Mouse (Mus musculus): Measurements from ENCODE around the gene Prcd. TPM values are rescaled to one million over a fixed set of nuclear protein-coding genes. Genes with fewer than 3 reads are reported as not detected.
A peak's percentile ranks its signal among the peaks of the same experiment; 100 is the strongest.

Gene Prcd
- polyA plus RNA-seq, 1 experiment from 2014 or later: 1.7 TPM

- H3K4me1 ChIP-seq (ENCODE audit: control insufficient read depth, insufficient read depth, low read length): peaks cover 8% of the 10 kb centered on the region
- no peak overlapping the region for H3K4me2 ChIP-seq (ENCODE audit: low read depth, low read length)
- no peak overlapping the region for H3K4me3 ChIP-seq (ENCODE audit: low read length)
- H3K36me3 ChIP-seq (ENCODE audit: control insufficient read depth, insufficient read depth): no peaks in the 10 kb centered on the region
- ATAC-seq (replicated peaks; ENCODE audit: extremely low read depth, insufficient read depth, low FRiP score): no peak
- no peaks in the 10 kb centered on the region for H3K9me3 ChIP-seq (replicated peaks; ENCODE audit: control insufficient read depth, low read length)
- peaks cover 41% of the 10 kb centered on the region for H3K27me3 ChIP-seq (ENCODE audit: control insufficient read depth, insufficient read depth, low read length)
- no peak overlapping the region for H3K27ac ChIP-seq (ENCODE audit: low read length)
- WGBS: 78% methylated on average over 8 of the region's 8 CpGs
- no peak overlapping the region for H3K9ac ChIP-seq (ENCODE audit: low read length)
These were observed 2.0 kb upstream of the Prcd start for GRCm38 (mm10) chr11:116651339-116651738.

GRCm38 (mm10) chr11:116652330-116653098, 820 bp upstream of the Prcd start:
- Histone ChIP-seq H3K27ac (ENCODE audit: low read length) (no peak overlapping the region), H3K36me3 (ENCODE audit: control insufficient read depth, insufficient read depth) (no peaks in the 10 kb centered on the region), H3K9me3 (replicated peaks; ENCODE audit: control insufficient read depth, low read length) (no peaks in the 10 kb centered on the region), H3K4me1 (ENCODE audit: control insufficient read depth, insufficient read depth, low read length) (peaks cover 18% of the 10 kb centered on the region), H3K4me2 (ENCODE audit: low read depth, low read length) (peak overlapping the region; percentile 95), H3K4me3 (ENCODE audit: low read length) (peak overlapping the region; percentile 25; the same call in 1 of the 2 replicates), H3K9ac (ENCODE audit: low read length) (no peak overlapping the region), H3K27me3 (ENCODE audit: control insufficient read depth, insufficient read depth, low read length) (peaks cover 40% of the 10 kb centered on the region)
- 68% methylated on average over 25 of the region's 25 CpGs for WGBS
- no peak for ATAC-seq (replicated peaks; ENCODE audit: extremely low read depth, insufficient read depth, low FRiP score)

- H3K27me3 ChIP-seq (ENCODE audit: control insufficient read depth, insufficient read depth, low read length): peaks cover 38% of the 10 kb centered on the region
- peaks cover 23% of the 10 kb centered on the region for H3K4me1 ChIP-seq (ENCODE audit: control insufficient read depth, insufficient read depth, low read length)
- H3K36me3 ChIP-seq (ENCODE audit: control insufficient read depth, insufficient read depth): no peaks in the 10 kb centered on the region
- H3K9me3 ChIP-seq (replicated peaks; ENCODE audit: control insufficient read depth, low read length): no peaks in the 10 kb centered on the region
- H3K27ac ChIP-seq (ENCODE audit: low read length): no peak overlapping the region
- peak overlapping the region; percentile 95 for H3K4me2 ChIP-seq (ENCODE audit: low read depth, low read length)
- ATAC-seq (replicated peaks; ENCODE audit: extremely low read depth, insufficient read depth, low FRiP score): no peak
- WGBS: under 1% methylated on average over 47 of the region's 47 CpGs
- H3K9ac ChIP-seq (ENCODE audit: low read length): peak overlapping the region; percentile 68
- peak overlapping the region; percentile 59 for H3K4me3 ChIP-seq (ENCODE audit: low read length)
These were observed 431 bp downstream of the Prcd start for GRCm38 (mm10) chr11:116653709-116654221.

GRCm38 (mm10) chr11:116654255-116654821, 1.0 kb downstream of the Prcd start, which contains the start of gene Cygb:
Gene Cygb, minus strand, starts transcription at chr11:116654313.
- Histone ChIP-seq H3K4me3 (ENCODE audit: low read length) (peak within 1 kb of the TSS; percentile 59), H3K36me3 (ENCODE audit: control insufficient read depth, insufficient read depth) (no peaks in the 10 kb centered on the region), H3K4me1 (ENCODE audit: control insufficient read depth, insufficient read depth, low read length) (peaks cover 23% of the 10 kb centered on the region), H3K4me2 (ENCODE audit: low read depth, low read length) (peak within 1 kb of the TSS; percentile 95), H3K9ac (ENCODE audit: low read length) (peak within 1 kb of the TSS; percentile 68), H3K27me3 (ENCODE audit: control insufficient read depth, insufficient read depth, low read length) (peaks cover 38% of the 10 kb centered on the region), H3K27ac (ENCODE audit: low read length) (no peak within 1 kb of the TSS), H3K9me3 (replicated peaks; ENCODE audit: control insufficient read depth, low read length) (no peaks in the 10 kb centered on the region)
- no peak for ATAC-seq (replicated peaks; ENCODE audit: extremely low read depth, insufficient read depth, low FRiP score)
- 6% methylated on average over 28 of the region's 28 CpGs for WGBS

GRCm38 (mm10) chr11:116656348-116657191, 3.2 kb downstream of the Prcd start:
- ATAC-seq (replicated peaks; ENCODE audit: extremely low read depth, insufficient read depth, low FRiP score): peak; percentile 10
- H3K9me3 ChIP-seq (replicated peaks; ENCODE audit: control insufficient read depth, low read length): no peaks in the 10 kb centered on the region
- H3K27me3 ChIP-seq (ENCODE audit: control insufficient read depth, insufficient read depth, low read length): peaks cover 30% of the 10 kb centered on the region
- no peaks in the 10 kb centered on the region for H3K36me3 ChIP-seq (ENCODE audit: control insufficient read depth, insufficient read depth)
- H3K27ac ChIP-seq (ENCODE audit: low read length): peak overlapping the region; percentile 91
- no peak overlapping the region for H3K4me3 ChIP-seq (ENCODE audit: low read length)
- no peak overlapping the region; the same call in 1 of the 2 replicates for H3K9ac ChIP-seq (ENCODE audit: low read length)
- peaks cover 39% of the 10 kb centered on the region for H3K4me1 ChIP-seq (ENCODE audit: control insufficient read depth, insufficient read depth, low read length)
- H3K4me2 ChIP-seq (ENCODE audit: low read depth, low read length): peak overlapping the region; percentile 68; the same call in 1 of the 2 replicates
- 42% methylated on average over 16 of the region's 16 CpGs for WGBS

- Histone ChIP-seq H3K4me3 (ENCODE audit: low read length) (peak overlapping the region; percentile 49), H3K27ac (ENCODE audit: low read length) (peak overlapping the region; percentile 91), H3K4me1 (ENCODE audit: control insufficient read depth, insufficient read depth, low read length) (peaks cover 49% of the 10 kb centered on the region), H3K9me3 (replicated peaks; ENCODE audit: control insufficient read depth, low read length) (no peaks in the 10 kb centered on the region), H3K36me3 (ENCODE audit: control insufficient read depth, insufficient read depth) (no peaks in the 10 kb centered on the region), H3K9ac (ENCODE audit: low read length) (peak overlapping the region; percentile 76), H3K27me3 (ENCODE audit: control insufficient read depth, insufficient read depth, low read length) (peaks cover 22% of the 10 kb centered on the region), H3K4me2 (ENCODE audit: low read depth, low read length) (peak overlapping the region; percentile 68)
- 13% methylated on average over 22 of the region's 22 CpGs for WGBS
- ATAC-seq (replicated peaks; ENCODE audit: extremely low read depth, insufficient read depth, low FRiP score): peak; percentile 87
These were observed 4.2 kb downstream of the Prcd start for GRCm38 (mm10) chr11:116657311-116658223.

- WGBS: 63% methylated on average over 10 of the region's 10 CpGs
- H3K4me1 ChIP-seq (ENCODE audit: control insufficient read depth, insufficient read depth, low read length): peaks cover 55% of the 10 kb centered on the region
- no peak for ATAC-seq (replicated peaks; ENCODE audit: extremely low read depth, insufficient read depth, low FRiP score)
- no peaks in the 10 kb centered on the region for H3K9me3 ChIP-seq (replicated peaks; ENCODE audit: control insufficient read depth, low read length)
- H3K9ac ChIP-seq (ENCODE audit: low read length): peak overlapping the region; percentile 6; the same call in 1 of the 2 replicates
- H3K27me3 ChIP-seq (ENCODE audit: control insufficient read depth, insufficient read depth, low read length): peaks cover 17% of the 10 kb centered on the region
- H3K36me3 ChIP-seq (ENCODE audit: control insufficient read depth, insufficient read depth): no peaks in the 10 kb centered on the region
- H3K4me3 ChIP-seq (ENCODE audit: low read length): no peak overlapping the region
- H3K27ac ChIP-seq (ENCODE audit: low read length): peak overlapping the region; percentile 71
- peak overlapping the region; percentile 68; the same call in 1 of the 2 replicates for H3K4me2 ChIP-seq (ENCODE audit: low read depth, low read length)
These were observed 4.9 kb downstream of the Prcd start for GRCm38 (mm10) chr11:116658238-116658637.

GRCm38 (mm10) chr11:116659027-116659621, 5.8 kb downstream of the Prcd start:
- WGBS: 81% methylated on average over 15 of the region's 15 CpGs
- no peaks in the 10 kb centered on the region for H3K9me3 ChIP-seq (replicated peaks; ENCODE audit: control insufficient read depth, low read length)
- no peak overlapping the region for H3K9ac ChIP-seq (ENCODE audit: low read length)
- peaks cover 13% of the 10 kb centered on the region; the same call in 1 of the 2 replicates for H3K27me3 ChIP-seq (ENCODE audit: control insufficient read depth, insufficient read depth, low read length)
- no peaks in the 10 kb centered on the region for H3K36me3 ChIP-seq (ENCODE audit: control insufficient read depth, insufficient read depth)
- H3K4me2 ChIP-seq (ENCODE audit: low read depth, low read length): no peak overlapping the region
- peaks cover 54% of the 10 kb centered on the region for H3K4me1 ChIP-seq (ENCODE audit: control insufficient read depth, insufficient read depth, low read length)
- H3K4me3 ChIP-seq (ENCODE audit: low read length): no peak overlapping the region
- ATAC-seq (replicated peaks; ENCODE audit: extremely low read depth, insufficient read depth, low FRiP score): no peak
- H3K27ac ChIP-seq (ENCODE audit: low read length): no peak overlapping the region
